Mouse (Mus musculus) T-helper 17 cell (primary cell): ENCODE results near the gene Gm21983.

Experiments
- in situ Hi-C, 2 experiments: fragments of 300-600 bp; cut with MboI, MseI; formaldehyde crosslinking; loops; 1 replicate in 1 of 2; 2 replicates in 1 of 2; pipeline ENCODE4 v1.15.1; 2025; ENCODE audit warnings: high pct_unique_total_duplicates in 2 of 2

Gene Gm21983

GRCm38 (mm10) chr7:27180837-27181695 is at the start of gene Gm21983, which contains the start of gene Mia:
TSS of gene Gm21983 (minus strand) at chr7:27181086.
TSS of gene Mia (minus strand) at chr7:27181157.
- in situ Hi-C loops: loop anchor here (25.0 kb wide), 3 partner anchors 1006 to 1794 kb away; partner anchors contain the start of genes Ccdc97 (in 1 of the 2), Dyrk1b (in 1 of the 2) and Lipe (in 1 of the 2)

GRCm38 (mm10) chr7:27228865-27229264 is 48.0 kb upstream of the Gm21983 start:
- in situ Hi-C loops: loop anchor here in 1 of 2 experiments (25.0 kb wide), 1 partner anchor 1967 kb away; the partner anchor contains the start of genes Cic and Erf

GRCm38 (mm10) chr7:27228281-27228821 is 47.5 kb upstream of the Gm21983 start, which contains the start of gene Itpkc:
TSS of gene Itpkc (minus strand) at chr7:27228661.
- in situ Hi-C loops: loop anchor here in 1 of 2 experiments (25.0 kb wide), 1 partner anchor 1966 kb away; the partner anchor contains the start of genes Cic and Erf

GRCm38 (mm10) chr7:27227676-27228075 is 46.8 kb upstream of the Gm21983 start:
- in situ Hi-C loops: loop anchor here in 1 of 2 experiments (25.0 kb wide), 1 partner anchor 1965 kb away; the partner anchor contains the start of genes Cic and Erf

- in situ Hi-C loops: loop anchor here in 1 of 2 experiments (25.0 kb wide), 1 partner anchor 1965 kb away; the partner anchor contains the start of genes Cic and Erf
These were observed 46.4 kb upstream of the Gm21983 start for GRCm38 (mm10) chr7:27227276-27227675.

GRCm38 (mm10) chr7:27224877-27225575 is 44.1 kb upstream of the Gm21983 start:
- in situ Hi-C loops: loop anchor here in 1 of 2 experiments (25.0 kb wide), 1 partner anchor 1963 kb away; the partner anchor contains the start of genes Cic and Erf

- in situ Hi-C loops: no loop called here
These were observed 41.7 kb upstream of the Gm21983 start for GRCm38 (mm10) chr7:27222538-27222937.

- in situ Hi-C loops: no loop called here
These were observed 41.1 kb upstream of the Gm21983 start for GRCm38 (mm10) chr7:27221939-27222338.

GRCm38 (mm10) chr7:27219937-27220336 is 39.1 kb upstream of the Gm21983 start:
- in situ Hi-C loops: no loop called here

GRCm38 (mm10) chr7:27218586-27218985 is 37.7 kb upstream of the Gm21983 start:
- in situ Hi-C loops: no loop called here

GRCm38 (mm10) chr7:27212626-27213025 is 31.7 kb upstream of the Gm21983 start:
- in situ Hi-C loops: no loop called here

GRCm38 (mm10) chr7:27203730-27204449 is 23.0 kb upstream of the Gm21983 start:
- in situ Hi-C loops: no loop called here

GRCm38 (mm10) chr7:27198779-27199178 is 17.9 kb upstream of the Gm21983 start:
- in situ Hi-C loops: loop anchor here (10.0 to 25.0 kb wide), 4 partner anchors 976 to 1811 kb away; partner anchors contain the start of genes Dyrk1b (in 2 of the 2), Ccdc97 (in 1 of the 2) and Lipe (in 1 of the 2)

GRCm38 (mm10) chr7:27198355-27198754 is 17.5 kb upstream of the Gm21983 start:
- in situ Hi-C loops: loop anchor here (10.0 to 25.0 kb wide), 4 partner anchors 976 to 1811 kb away; partner anchors contain the start of genes Dyrk1b (in 2 of the 2), Ccdc97 (in 1 of the 2) and Lipe (in 1 of the 2)

GRCm38 (mm10) chr7:27197634-27198033 is 16.7 kb upstream of the Gm21983 start:
- in situ Hi-C loops: loop anchor here (10.0 to 25.0 kb wide), 4 partner anchors 977 to 1810 kb away; partner anchors contain the start of genes Dyrk1b (in 2 of the 2), Ccdc97 (in 1 of the 2) and Lipe (in 1 of the 2)

- in situ Hi-C loops: loop anchor here (10.0 to 25.0 kb wide), 4 partner anchors 978 to 1810 kb away; partner anchors contain the start of genes Dyrk1b (in 2 of the 2), Ccdc97 (in 1 of the 2) and Lipe (in 1 of the 2)
These were observed 16.2 kb upstream of the Gm21983 start for GRCm38 (mm10) chr7:27197136-27197535.

- in situ Hi-C loops: loop anchor here (10.0 to 25.0 kb wide), 4 partner anchors 979 to 1809 kb away; partner anchors contain the start of genes Dyrk1b (in 2 of the 2), Ccdc97 (in 1 of the 2) and Lipe (in 1 of the 2)
These were observed 15.1 kb upstream of the Gm21983 start, which contains the start of the genes BC024978 and Snrpa for GRCm38 (mm10) chr7:27195681-27196611. TSS of gene BC024978 (plus strand) at chr7:27195781. TSS of gene Snrpa (minus strand) at chr7:27196271.

GRCm38 (mm10) chr7:27193731-27194130 is 12.8 kb upstream of the Gm21983 start:
- in situ Hi-C loops: loop anchor here (10.0 to 25.0 kb wide), 4 partner anchors 981 to 1806 kb away; partner anchors contain the start of genes Dyrk1b (in 2 of the 2), Ccdc97 (in 1 of the 2) and Lipe (in 1 of the 2)
